Mouse (Mus musculus) urinary bladder, postnatal 10 days (tissue): ENCODE measurements around the gene Gca.
"Not testable (repeated sequence)": the region's sequence is repeated elsewhere in the genome, so short reads cannot be mapped to it uniquely, and the experiment has no call there.

Experiments used
- DNase-seq: peaks from one replicate; pipeline ENCODE4 v3.0.0; 2022; ENCODE audit warnings: low spot score

Gca gene

DNA sequence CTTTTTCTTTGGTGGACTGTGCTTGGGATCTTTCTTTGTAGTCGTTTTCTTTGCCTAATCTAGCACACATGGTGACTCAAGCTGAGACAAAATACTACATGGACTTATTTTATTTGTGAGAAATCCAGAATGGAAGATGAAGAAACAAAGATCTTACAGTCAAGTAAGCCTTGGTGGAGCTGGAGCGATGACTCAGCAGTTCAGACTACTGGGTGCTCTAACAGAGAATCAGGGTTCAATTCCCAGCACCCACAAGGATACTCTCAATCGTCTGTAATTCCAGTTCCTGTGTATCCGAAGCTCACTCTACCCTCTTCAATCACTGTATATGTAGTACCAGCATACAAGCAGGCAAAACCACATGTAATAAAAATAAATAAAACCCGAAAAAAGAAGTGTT lies 6.2 kb downstream of the Gca start:
- no peak for DNase-seq

DNA sequence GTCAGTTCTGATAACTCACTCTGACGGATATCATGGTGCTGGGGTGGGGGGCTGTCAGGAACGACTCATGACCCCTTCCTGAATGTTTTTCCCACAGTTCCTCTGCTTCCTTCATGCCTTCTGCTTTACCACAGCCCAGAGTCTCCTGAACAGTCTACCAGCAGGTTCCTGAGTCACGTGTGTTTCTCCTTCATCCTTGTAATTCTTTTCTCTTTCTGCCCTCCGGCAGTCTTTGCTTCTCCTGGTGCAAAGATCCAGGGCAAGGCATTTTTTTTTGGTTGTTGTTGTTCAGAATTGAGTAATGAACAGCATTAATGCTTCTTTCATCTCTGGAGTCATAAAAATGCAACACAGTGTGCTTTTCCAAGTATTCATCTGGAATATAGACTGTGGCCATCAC lies 6.7 kb downstream of the Gca start:
- no peak for DNase-seq

GRCm38 (mm10) chr2:62672788-62673187 lies 8.7 kb downstream of the Gca start:
- DNase-seq = no peak

DNA sequence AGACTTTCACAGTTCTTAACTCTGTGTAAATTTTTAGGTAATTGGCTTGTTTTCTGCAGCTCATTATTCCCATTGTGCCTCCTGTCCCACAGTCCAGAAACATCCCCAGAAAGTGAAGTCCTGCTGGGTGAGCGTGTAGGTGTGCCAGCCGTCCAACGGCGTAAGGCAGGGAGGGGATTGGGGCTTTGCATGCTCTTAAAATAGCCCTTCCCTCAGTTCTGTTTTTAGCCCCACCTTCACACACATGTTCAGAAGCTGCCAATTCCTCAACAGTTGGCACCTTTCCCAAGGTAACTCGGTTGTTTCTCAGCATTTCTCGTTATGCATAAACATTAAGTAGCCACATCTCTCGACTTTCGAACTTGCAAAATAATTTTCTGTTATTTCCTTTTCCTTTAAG lies 17.6 kb downstream of the Gca start:
- DNase-seq = no peak

GRCm38 (mm10) chr2:62684989-62685595 lies 21.0 kb downstream of the Gca start:
- no peak for DNase-seq

GRCm38 (mm10) chr2:62685934-62686333 lies 21.8 kb downstream of the Gca start:
- no peak for DNase-seq

DNA sequence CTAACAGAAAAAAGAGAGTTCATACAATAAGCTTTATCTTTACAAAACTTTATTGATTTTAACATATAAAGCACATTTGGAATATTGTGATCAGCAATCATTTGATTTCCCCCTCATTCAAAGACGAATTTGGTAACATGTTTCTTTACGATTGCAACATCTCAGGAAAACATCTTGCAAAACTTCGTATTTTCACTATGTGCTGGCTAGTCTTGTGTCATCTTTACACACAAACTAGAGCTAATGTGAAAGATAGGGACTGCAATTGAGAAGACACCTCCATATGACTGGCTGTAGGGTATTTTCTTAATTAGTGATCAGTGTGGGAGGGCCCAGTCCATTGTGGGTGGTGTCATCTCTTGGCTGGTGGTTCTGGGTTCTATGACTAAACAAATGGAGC lies 42.2 kb downstream of the Gca start:
- DNase-seq = no peak

DNA sequence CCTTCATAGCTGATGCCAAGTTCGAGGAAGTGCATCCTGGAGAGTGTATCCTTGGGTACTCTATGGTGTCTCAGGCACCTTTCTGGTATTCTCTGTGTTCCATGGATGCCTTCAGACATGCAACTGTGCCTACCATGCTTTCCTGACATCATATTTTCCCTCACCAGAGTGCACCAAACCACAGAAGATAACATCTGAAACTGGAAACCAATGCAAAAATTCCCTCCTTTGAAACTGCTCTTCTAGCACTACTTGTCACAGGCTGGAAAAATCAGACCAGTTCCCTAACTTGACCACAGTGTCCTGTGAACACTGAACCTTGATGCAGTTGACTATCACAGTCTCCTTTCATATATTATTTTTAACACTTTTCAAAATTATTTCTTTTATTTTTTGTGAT lies 45.5 kb downstream of the Gca start:
- no peak for DNase-seq

GRCm38 (mm10) chr2:62714362-62714761 lies 50.3 kb downstream of the Gca start:
- DNase-seq = not testable (repeated sequence)

GRCm38 (mm10) chr2:62715260-62715659 lies 51.2 kb downstream of the Gca start:
- DNase-seq = no peak

DNA sequence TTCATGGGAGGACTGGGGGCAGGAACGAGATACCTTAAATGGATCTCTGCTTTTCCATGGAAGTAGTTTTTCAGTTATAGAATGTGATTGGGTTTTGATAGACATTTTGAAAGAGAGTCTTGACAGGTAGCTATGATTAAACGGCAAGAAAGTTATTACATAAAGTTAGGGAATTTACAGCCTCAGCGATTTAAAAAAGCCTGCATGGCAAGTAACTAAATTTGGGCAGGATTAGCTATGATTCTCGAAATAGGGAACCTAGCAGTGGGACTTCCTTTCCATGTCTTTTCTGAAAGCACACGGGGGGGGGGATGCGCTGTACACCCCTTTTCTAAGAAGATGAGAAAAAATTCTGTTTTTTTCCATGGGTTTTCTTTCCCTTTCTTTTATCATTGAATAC lies 53.2 kb downstream of the Gca start:
- DNase-seq = no peak

DNA sequence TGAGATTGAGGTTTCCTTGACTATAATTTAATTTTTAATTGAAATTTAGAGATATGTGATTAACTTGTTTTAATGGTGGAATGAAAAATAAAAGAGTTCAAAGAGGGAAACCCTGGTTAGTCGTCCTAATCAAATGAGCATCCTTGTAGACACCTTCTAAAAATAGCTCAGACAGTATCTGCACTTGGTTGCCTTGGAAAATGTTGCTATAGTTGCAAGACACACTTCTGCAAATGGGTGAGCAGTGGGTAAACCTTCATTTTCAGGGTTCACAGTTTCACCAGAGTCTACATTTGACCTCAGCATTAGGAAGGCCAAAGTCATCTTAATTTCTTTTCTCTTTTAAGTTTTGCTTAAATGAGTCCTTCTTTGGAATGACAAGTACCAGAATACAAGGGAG lies 54.3 kb downstream of the Gca start:
- no peak for DNase-seq

GRCm38 (mm10) chr2:62725946-62726345 lies 61.9 kb downstream of the Gca start:
- no peak for DNase-seq

DNA sequence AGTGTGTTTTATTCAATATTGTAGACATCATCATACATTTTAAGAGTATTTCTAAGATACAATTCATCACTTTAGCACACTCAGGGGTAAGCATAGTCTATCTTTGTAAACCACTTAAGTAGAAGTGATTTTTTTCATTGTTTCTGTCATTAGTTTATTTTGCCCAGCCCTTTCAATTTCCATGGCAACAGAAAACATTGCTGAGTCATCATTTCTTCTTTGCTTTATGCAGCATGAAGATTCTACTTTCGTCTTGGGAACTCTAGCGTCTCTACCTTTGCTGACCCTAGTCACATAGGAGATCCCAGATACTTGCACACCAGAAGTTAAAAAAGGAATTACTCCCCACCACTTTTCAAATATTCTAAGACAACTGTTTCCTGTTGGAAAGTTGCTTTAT lies 63.6 kb downstream of the Gca start:
- no peak for DNase-seq

GRCm38 (mm10) chr2:62730671-62731070 lies 66.6 kb downstream of the Gca start:
- DNase-seq = no peak

- no peak for DNase-seq
Observed at GRCm38 (mm10) chr2:62743098-62743497, 79.0 kb downstream of the Gca start.
